Mouse (Mus musculus) MEL (cell line): Measurements from ENCODE around the gene Fabp7. TPM values are rescaled to one million over a fixed set of nuclear protein-coding genes. Genes with fewer than 3 reads are reported as not detected.
A peak's percentile ranks its signal among the peaks of the same experiment; 100 is the strongest.

Source experiments
- DNase-seq: peaks from one replicate; pipeline ENCODE4 v3.0.0; 2011; ENCODE audit warnings: low read depth, low spot score
- H3K27ac ChIP-seq: 2 replicates; pipeline ENCODE4 v1.5.1; 2012; ENCODE audit warnings: low read depth, mild to moderate bottlenecking, control low read depth, low read length, moderate library complexity; ENCODE audit not compliant: control insufficient read depth
- H3K27me3 ChIP-seq, 2 experiments: fragments of 150-350 bp in 1 of 2; sonication (generic) in 1 of 2; 2 replicates each; pipeline ENCODE4 v1.6.1; 2012; ENCODE audit warnings: low read length in 2 of 2, mild to moderate bottlenecking in 2 of 2, improper control_type of control experiment in 1 of 2, moderate library complexity in 1 of 2; ENCODE audit not compliant: insufficient read depth in 2 of 2, control insufficient read depth in 1 of 2
- H3K36me3 ChIP-seq, 2 experiments: 2 replicates each; pipeline ENCODE4 v1.6.1; 2012 to 2014; ENCODE audit warnings: low read length in 2 of 2, improper control_type of control experiment in 1 of 2, inconsistent platforms in 1 of 2, mild to moderate bottlenecking in 1 of 2; ENCODE audit not compliant: insufficient read depth in 2 of 2, control insufficient read depth in 1 of 2
- H3K4me1 ChIP-seq, 2 experiments: fragments of 150-350 bp in 1 of 2; sonication (generic) in 1 of 2; 2 replicates each; pipeline ENCODE4 v1.6.1; 2012; ENCODE audit warnings: low read length in 2 of 2, improper control_type of control experiment in 1 of 2, mild to moderate bottlenecking in 1 of 2; ENCODE audit not compliant: insufficient read depth in 2 of 2, control insufficient read depth in 1 of 2
- H3K4me3 ChIP-seq, 2 experiments: fragments of 150-350 bp in 1 of 2; sonication (generic) in 1 of 2; 2 replicates each; pipeline ENCODE4 v1.5.1; 2012; ENCODE audit warnings: low read depth in 2 of 2, low read length in 2 of 2, mild to moderate bottlenecking in 2 of 2, moderate library complexity in 2 of 2, control low read depth in 1 of 2, improper control_type of control experiment in 1 of 2; ENCODE audit not compliant: control insufficient read depth in 1 of 2, insufficient read depth in 1 of 2
- H3K79me2 ChIP-seq: 2 replicates; pipeline ENCODE4 v1.6.1; 2012; ENCODE audit warnings: mild to moderate bottlenecking, low read length, moderate library complexity; ENCODE audit not compliant: control insufficient read depth, poor library complexity, insufficient read depth
- H3K9ac ChIP-seq: 2 replicates; pipeline ENCODE4 v1.6.1; 2012; ENCODE audit warnings: low read depth, mild to moderate bottlenecking, control low read depth, low read length, moderate library complexity; ENCODE audit not compliant: control insufficient read depth, poor library complexity, severe bottlenecking
- H3K9me3 ChIP-seq: fragments of 150-350 bp; sonication (generic); replicated peaks from 2 replicates; pipeline ENCODE4 v1.6.1; 2012; ENCODE audit warnings: mild to moderate bottlenecking, low read length, improper control_type of control experiment, moderate library complexity; ENCODE audit not compliant: insufficient read depth
- BHLHE40 ChIP-seq: IDR thresholded peaks from 2 replicates; pipeline ENCODE4 v1.6.1; 2012; ENCODE audit warnings: low read depth, mild to moderate bottlenecking, inconsistent platforms, low read length, improper control_type of control experiment, borderline replicate concordance
- CHD1 ChIP-seq: IDR thresholded peaks from 2 replicates; pipeline ENCODE4 v1.6.1; 2012; ENCODE audit warnings: low read depth, mild to moderate bottlenecking, inconsistent platforms, low read length, improper control_type of control experiment
- EP300 ChIP-seq, 2 experiments: IDR thresholded peaks; 2 replicates each; pipeline ENCODE4 v1.6.1; 2011; ENCODE audit warnings: improper control_type of control experiment in 2 of 2, low read length in 2 of 2, low read depth in 1 of 2, mild to moderate bottlenecking in 1 of 2
- ETS1 ChIP-seq: IDR thresholded peaks from 2 replicates; pipeline ENCODE4 v1.6.1; 2012; ENCODE audit warnings: low read depth, mild to moderate bottlenecking, inconsistent platforms, low read length, improper control_type of control experiment, moderate library complexity
- HCFC1 ChIP-seq: IDR thresholded peaks from 2 replicates; pipeline ENCODE4 v1.6.1; 2012; ENCODE audit warnings: low read depth, mild to moderate bottlenecking, inconsistent platforms, low read length, improper control_type of control experiment, moderate library complexity
- JUND ChIP-seq: IDR thresholded peaks from 2 replicates; pipeline ENCODE4 v1.6.1; 2011; ENCODE audit warnings: low read depth, mild to moderate bottlenecking, improper control_type of control experiment, low read length
- KAT2A ChIP-seq: conservative IDR thresholded peaks from 2 replicates; pipeline ENCODE4 v1.6.1; 2012; ENCODE audit warnings: low read depth, low read length, improper control_type of control experiment, inconsistent platforms
- MAFK ChIP-seq: IDR thresholded peaks from 2 replicates; pipeline ENCODE4 v1.6.1; 2011; ENCODE audit warnings: low read depth, mild to moderate bottlenecking, low read length, improper control_type of control experiment, borderline replicate concordance
- MAX ChIP-seq: IDR thresholded peaks from 2 replicates; pipeline ENCODE4 v1.6.1; 2011; ENCODE audit warnings: low read length, improper control_type of control experiment
- MAZ ChIP-seq: IDR thresholded peaks from 2 replicates; pipeline ENCODE4 v1.6.1; 2012; ENCODE audit warnings: low read depth, mild to moderate bottlenecking, inconsistent platforms, low read length, improper control_type of control experiment
- MEF2A ChIP-seq: IDR thresholded peaks from 2 replicates; pipeline ENCODE4 v1.6.1; 2014; ENCODE audit warnings: low read depth, mild to moderate bottlenecking, inconsistent platforms, low read length, improper control_type of control experiment; ENCODE audit not compliant: poor library complexity, insufficient replicate concordance, severe bottlenecking; ENCODE audit errors: extremely low read depth
- MXI1 ChIP-seq: IDR thresholded peaks from 2 replicates; pipeline ENCODE4 v1.6.1; 2011; ENCODE audit warnings: mild to moderate bottlenecking, low read depth, low read length, improper control_type of control experiment
- NELFE ChIP-seq: IDR thresholded peaks from 2 replicates; pipeline ENCODE4 v1.6.1; 2011; ENCODE audit warnings: low read depth, low read length, improper control_type of control experiment
- NRF1 ChIP-seq: IDR thresholded peaks from 2 replicates; pipeline ENCODE4 v1.6.1; 2014; ENCODE audit warnings: low read depth, mild to moderate bottlenecking, inconsistent platforms, low read length, improper control_type of control experiment, moderate library complexity; ENCODE audit not compliant: poor library complexity, insufficient read depth, severe bottlenecking
- POLR2AphosphoS5 ChIP-seq: IDR thresholded peaks from 2 replicates; pipeline ENCODE4 v1.6.1; 2012; ENCODE audit warnings: low read depth, borderline replicate concordance, mild to moderate bottlenecking, inconsistent platforms, low read length, moderate library complexity, mixed read lengths
- RAD21 ChIP-seq: IDR thresholded peaks from 2 replicates; pipeline ENCODE4 v1.6.1; 2011; ENCODE audit warnings: mild to moderate bottlenecking, low read depth, low read length, improper control_type of control experiment
- RCOR1 ChIP-seq: IDR thresholded peaks from 2 replicates; pipeline ENCODE4 v1.6.1; 2012; ENCODE audit warnings: low read depth, mild to moderate bottlenecking, inconsistent platforms, low read length, improper control_type of control experiment
- SMC3 ChIP-seq: IDR thresholded peaks from 2 replicates; pipeline ENCODE4 v1.6.1; 2011; ENCODE audit warnings: low read depth, low read length, improper control_type of control experiment
- TAL1 ChIP-seq: IDR thresholded peaks from 2 replicates; pipeline ENCODE4 v1.6.1; 2012; ENCODE audit warnings: mild to moderate bottlenecking, inconsistent platforms, low read length, moderate library complexity, mixed read lengths
- TBP ChIP-seq: IDR thresholded peaks from 2 replicates; pipeline ENCODE4 v1.8.0; 2011; ENCODE audit warnings: low read depth, low read length, improper control_type of control experiment
- UBTF ChIP-seq: IDR thresholded peaks from 2 replicates; pipeline ENCODE4 v1.6.1; 2012; ENCODE audit warnings: low read depth, mild to moderate bottlenecking, inconsistent platforms, low read length, improper control_type of control experiment, moderate library complexity, borderline replicate concordance; ENCODE audit not compliant: insufficient read depth
- USF2 ChIP-seq, 2 experiments: IDR thresholded peaks; 2 replicates each; pipeline ENCODE4 v1.6.1; 2011 to 2012; ENCODE audit warnings: improper control_type of control experiment in 2 of 2, low read length in 2 of 2, borderline replicate concordance in 1 of 2, inconsistent platforms in 1 of 2, low read depth in 1 of 2, mild to moderate bottlenecking in 1 of 2; ENCODE audit not compliant: insufficient read depth in 1 of 2
- ZC3H11A ChIP-seq: IDR thresholded peaks from 2 replicates; pipeline ENCODE4 v1.6.1; 2012; ENCODE audit warnings: low read depth, mild to moderate bottlenecking, inconsistent platforms, low read length, improper control_type of control experiment
- ZMIZ1 ChIP-seq: IDR thresholded peaks from 2 replicates; pipeline ENCODE4 v1.6.1; 2012; ENCODE audit warnings: low read depth, mild to moderate bottlenecking, inconsistent platforms, low read length, improper control_type of control experiment, moderate library complexity
- ZNF384 ChIP-seq: IDR thresholded peaks from 2 replicates; pipeline ENCODE4 v1.6.1; 2012; ENCODE audit warnings: low read depth, mild to moderate bottlenecking, inconsistent platforms, low read length, improper control_type of control experiment
- polyA plus RNA-seq, 2 experiments: library from polyadenylated mRNA; stranded (reverse) in 1 of 2; unstranded in 1 of 2; fragments of >175 nt in 1 of 2; fragments of >200 nt in 1 of 2; gene quantifications; 2 replicates each; pipeline versions ENCODE4 v1.2.1 to v1.2.4; 2012; ENCODE audit warnings: low replicate concordance in 2 of 2, low read depth in 1 of 2; ENCODE audit not compliant: insufficient read length in 2 of 2, insufficient read depth in 1 of 2, missing spikeins in 1 of 2
- total RNA-seq: library from RNA; depleted of rRNA; stranded (reverse); fragments of 300-350 nt; gene quantifications from 2 replicates; pipeline ENCODE4 v1.2.3, GENCODE M21; 2012

Gene Fabp7
- total and polyA plus RNA-seq, 3 experiments = 4.1 to 26.4 TPM; not detected in 1

- TF ChIP-seq NRF1 (no peak), ETS1 (no peak), EP300 (IDR thresholded peaks at IDR 0.05; ENCODE audit: low read depth in 1 of 2, low read length in 2 of 2) (no peak), POLR2AphosphoS5 (no peak), MAX (no peak), TAL1 (no peak), ZC3H11A (no peak)
- H3K36me3 ChIP-seq = no peaks in the 10 kb centered on the region
Observed at GRCm38 (mm10) chr10:57741351-57741750, 43.3 kb upstream of the Fabp7 start.

GRCm38 (mm10) chr10:57743045-57743444, 41.6 kb upstream of the Fabp7 start:
- no peaks in the 10 kb centered on the region for H3K9me3 ChIP-seq
- no peaks in the 10 kb centered on the region for H3K79me2 ChIP-seq
- peaks cover 0 to 1% of the 10 kb centered on the region in 2 experiments; a peak in 1 of 4 replicates for H3K27me3 ChIP-seq
- no peaks in the 10 kb centered on the region for H3K36me3 ChIP-seq
- TF ChIP-seq HCFC1 (no peak), CHD1 (no peak), ZMIZ1 (no peak), TBP (no peak), SMC3 (no peak), KAT2A (no peak), MAFK (no peak), NELFE (no peak), NRF1 (no peak), BHLHE40 (no peak)
- no peaks in the 10 kb centered on the region; a peak in 1 of 4 replicates for H3K4me1 ChIP-seq
- no peak overlapping the region for H3K4me3 ChIP-seq
- H3K9ac ChIP-seq = no peak overlapping the region
- H3K27ac ChIP-seq = no peak overlapping the region
- DNase-seq = no peak

More at GRCm38 (mm10) chr10:57741351-57741750, 43.3 kb upstream of the Fabp7 start:
- Histone ChIP-seq H3K27ac (no peak overlapping the region), H3K4me1 (no peaks in the 10 kb centered on the region), H3K4me3 (no peak overlapping the region), H3K27me3 (peaks cover 0 to 1% of the 10 kb centered on the region in 2 experiments; a peak in 2 of 4 replicates), H3K9me3 (no peaks in the 10 kb centered on the region), H3K79me2 (no peaks in the 10 kb centered on the region), H3K9ac (no peak overlapping the region)
- no peak for DNase-seq

- Histone ChIP-seq H3K27me3 (peaks cover 0 to 1% of the 10 kb centered on the region in 2 experiments; a peak in 1 of 4 replicates), H3K4me3 (peak overlapping the region in 1 of 2 experiments; percentile 45; a peak in 3 of 4 replicates), H3K9ac (no peak overlapping the region), H3K4me1 (no peaks in the 10 kb centered on the region; a peak in 1 of 4 replicates), H3K79me2 (no peaks in the 10 kb centered on the region), H3K36me3 (no peaks in the 10 kb centered on the region), H3K9me3 (no peaks in the 10 kb centered on the region), H3K27ac (no peak overlapping the region)
- peak; percentile 84 for DNase-seq
- TF ChIP-seq UBTF = no peak
- peak; percentile 42 for TF ChIP-seq ZC3H11A
- TF ChIP-seq MEF2A = no peak
- TF ChIP-seq MXI1 = no peak
- peak; percentile 62 for TF ChIP-seq SMC3
- no peak for TF ChIP-seq KAT2A
- peak; percentile 76 for TF ChIP-seq RAD21
- TF ChIP-seq TAL1 = no peak
- TF ChIP-seq BHLHE40 = no peak
- no peak for TF ChIP-seq ETS1
- TF ChIP-seq JUND = no peak
- no peak for TF ChIP-seq MAZ
- no peak for TF ChIP-seq USF2 (IDR thresholded peaks at IDR 0.05; ENCODE audit: borderline replicate concordance in 1 of 2, insufficient read depth in 1 of 2, low read depth in 1 of 2, low read length in 2 of 2)
- peak; percentile 62; the same call in 1 of the 2 replicates for TF ChIP-seq RCOR1
- TF ChIP-seq ZNF384 = no peak
- TF ChIP-seq NRF1 = no peak
Observed at GRCm38 (mm10) chr10:57743606-57744016, 41.1 kb upstream of the Fabp7 start.
